Mouse (Mus musculus) CD8-positive naive resting alpha-beta T cell, adult 2 months (primary cell): ENCODE measurements around the gene Elmo3.
A peak's percentile ranks its signal among the peaks of the same experiment; 100 is the strongest.

Source experiments
- DNase-seq, 2 experiments: peaks; one replicate each; pipeline ENCODE4 v3.0.0; 2022; ENCODE audit warnings: low read depth in 2 of 2, low spot score in 2 of 2

Gene Elmo3

DNA sequence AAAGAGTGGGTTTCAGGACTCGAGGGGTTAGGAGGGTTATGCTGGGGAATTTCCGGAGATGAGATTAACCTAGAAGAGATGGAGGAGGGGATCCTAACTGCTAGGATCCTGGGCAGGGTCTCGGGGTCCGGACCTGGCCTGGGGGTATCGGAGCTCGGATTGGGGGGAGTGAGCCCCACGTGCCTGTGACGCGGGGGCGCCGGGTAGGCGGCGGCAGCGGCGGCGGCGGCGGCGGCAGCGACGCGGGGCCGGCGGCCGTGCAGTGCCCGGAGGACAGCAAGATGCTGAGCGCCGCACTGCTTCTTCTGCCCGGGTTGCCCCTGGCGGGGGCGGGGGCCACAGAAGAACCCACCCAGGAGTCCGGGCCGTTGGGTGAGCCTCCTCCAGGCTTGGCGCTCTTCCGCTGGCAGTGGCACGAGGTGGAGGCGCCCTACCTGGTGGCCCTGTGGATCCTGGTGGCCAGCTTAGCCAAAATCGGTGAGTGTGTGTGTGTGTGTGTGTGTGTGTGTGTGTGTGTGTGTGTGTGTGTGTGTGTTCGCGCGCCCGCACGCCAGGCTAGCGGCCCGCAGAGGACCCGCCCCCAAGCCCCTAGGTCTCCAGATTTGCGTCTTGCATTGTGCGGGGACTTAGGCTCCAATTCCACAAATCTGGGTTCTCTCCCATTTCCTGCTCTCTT is 43.8 kb downstream of the Elmo3 start:
- DNase-seq: peak; percentile 11 to 13

DNA sequence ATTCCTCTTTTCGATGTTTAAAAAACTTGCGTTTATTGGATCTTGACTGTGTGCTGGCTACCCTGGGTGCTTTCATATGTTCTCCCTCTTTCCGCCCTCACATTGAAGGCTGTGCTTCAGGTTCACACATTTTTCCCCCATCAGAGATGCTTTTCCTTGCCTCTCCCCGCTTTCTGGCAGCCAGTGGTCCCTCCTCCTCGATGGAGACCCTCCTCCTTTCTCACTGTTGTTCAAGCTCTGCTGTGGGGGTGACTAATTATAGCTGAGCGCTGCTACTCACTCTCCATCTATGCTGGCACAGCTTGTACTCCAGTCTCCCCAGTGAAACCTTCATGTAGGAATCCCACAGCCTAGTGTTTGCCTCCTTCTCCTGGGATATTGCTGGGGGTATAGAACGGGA is 44.8 kb downstream of the Elmo3 start:
- DNase-seq: no peak

DNA sequence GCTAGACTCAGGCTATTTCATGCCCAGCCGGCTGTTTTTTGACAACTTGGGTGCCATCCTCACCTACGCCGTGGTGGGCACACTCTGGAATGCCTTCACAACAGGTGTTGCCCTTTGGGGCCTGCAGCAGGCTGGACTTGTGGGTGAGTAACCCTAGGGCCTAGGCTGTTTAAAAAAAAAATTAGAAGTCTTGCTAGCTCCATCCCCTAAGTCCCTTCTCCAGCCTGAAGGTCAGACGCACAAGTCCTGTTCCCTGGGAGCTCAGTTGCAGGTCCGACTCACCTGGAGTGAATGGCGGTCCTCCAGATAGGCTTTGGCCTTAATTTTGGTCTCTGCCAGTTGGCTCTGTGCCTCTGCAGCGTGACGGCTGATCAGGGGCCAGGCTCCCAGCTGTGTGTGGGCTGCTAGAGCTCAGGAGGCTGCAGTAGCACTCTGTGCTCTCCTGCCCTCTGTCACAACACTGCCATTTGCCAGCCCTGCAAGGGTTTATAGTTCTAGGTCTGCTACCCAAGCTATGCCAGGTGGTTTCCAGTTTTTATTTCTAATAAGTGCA is 48.3 kb downstream of the Elmo3 start:
- no peak for DNase-seq

DNA sequence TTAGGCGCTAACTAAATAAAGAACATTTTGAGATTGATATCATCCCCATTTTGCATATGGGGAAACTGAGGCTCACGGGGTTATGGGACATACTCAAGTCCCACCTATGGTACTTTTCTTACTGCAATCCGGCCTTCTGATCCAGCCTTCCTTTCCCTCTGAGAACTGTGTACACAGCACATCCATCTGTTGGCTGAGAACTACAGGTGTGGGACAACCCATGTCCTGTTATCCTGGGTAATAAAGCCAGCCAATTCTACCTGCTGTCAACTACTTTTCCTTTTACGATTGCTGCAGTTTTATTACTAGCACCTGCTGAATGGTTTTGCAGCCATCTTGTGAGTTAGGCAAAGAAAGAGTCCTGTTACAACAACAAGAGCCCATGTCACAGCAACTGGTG is 49.1 kb downstream of the Elmo3 start:
- no peak for DNase-seq

DNA sequence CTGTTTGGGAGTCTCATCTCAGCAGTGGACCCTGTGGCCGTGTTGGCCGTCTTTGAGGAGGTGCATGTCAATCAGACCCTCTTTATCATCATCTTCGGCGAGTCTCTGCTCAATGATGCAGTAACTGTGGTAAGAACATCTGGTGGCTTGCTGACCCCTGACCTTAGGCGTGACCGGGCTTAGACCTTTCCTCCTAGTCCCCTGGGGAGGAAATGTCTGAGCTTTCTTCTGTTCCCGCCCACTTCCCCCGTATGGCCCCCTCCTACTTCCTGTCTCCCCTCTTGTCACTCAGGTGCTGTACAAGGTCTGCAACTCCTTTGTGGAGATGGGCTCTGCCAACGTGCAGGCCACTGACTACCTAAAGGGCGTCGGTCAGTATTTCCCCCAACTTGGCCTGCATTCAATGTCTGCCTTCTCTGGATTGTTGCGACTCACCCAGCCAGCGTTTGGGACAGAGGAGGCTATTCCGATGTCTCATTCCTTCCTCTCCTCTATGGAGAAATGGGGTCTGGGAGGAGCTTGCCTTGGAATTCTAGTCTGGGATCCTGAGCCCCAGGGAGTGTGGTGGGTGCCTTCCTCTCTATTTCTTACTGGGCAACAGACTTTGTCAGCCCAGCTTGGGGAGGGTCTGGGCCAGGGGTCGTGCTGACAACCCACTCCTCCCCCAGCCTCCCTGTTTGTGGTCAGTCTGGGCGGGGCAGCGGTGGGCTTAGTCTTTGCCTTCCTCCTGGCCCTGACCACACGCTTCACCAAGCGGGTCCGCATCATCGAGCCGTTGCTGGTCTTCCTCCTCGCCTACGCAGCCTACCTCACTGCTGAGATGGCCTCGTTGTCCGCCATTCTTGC is 50.0 kb downstream of the Elmo3 start:
- DNase-seq: no peak

DNA sequence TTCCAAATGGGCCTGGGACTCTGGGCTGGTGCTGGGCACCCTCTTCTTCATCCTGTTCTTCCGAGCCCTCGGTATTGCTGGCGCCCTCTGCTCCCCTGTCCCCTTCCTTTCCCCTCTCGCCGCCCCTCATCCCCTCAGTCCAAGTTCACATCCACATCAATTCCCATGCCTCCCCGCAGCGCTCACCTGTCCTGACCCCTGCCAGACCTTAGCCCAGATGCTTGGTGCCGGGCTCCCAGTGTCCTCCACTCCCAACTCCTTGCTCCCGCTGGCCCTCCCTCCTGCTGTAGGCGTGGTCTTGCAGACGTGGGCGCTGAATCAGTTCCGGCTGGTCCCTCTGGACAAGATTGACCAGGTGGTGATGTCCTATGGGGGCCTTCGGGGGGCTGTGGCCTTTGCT is 51.3 kb downstream of the Elmo3 start:
- no peak for DNase-seq

DNA sequence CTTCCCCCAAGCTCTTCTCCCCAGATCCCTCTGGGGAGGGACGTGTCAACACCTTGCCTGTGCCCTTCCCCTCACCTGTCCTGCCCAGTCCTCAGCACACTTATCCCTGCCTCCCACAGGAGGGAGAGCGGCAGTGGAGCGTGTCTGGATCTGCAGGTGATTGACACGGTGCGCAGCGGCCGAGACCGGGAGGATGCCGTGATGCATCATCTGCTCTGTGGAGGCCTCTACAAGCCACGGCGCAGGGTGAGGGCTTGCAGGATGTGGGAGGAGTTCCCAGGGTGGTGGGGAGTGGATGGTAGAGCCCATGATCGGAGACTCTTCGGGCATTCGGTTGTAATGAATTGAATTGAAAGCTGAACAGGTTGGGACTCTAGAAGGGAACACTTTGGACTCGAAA is 53.8 kb downstream of the Elmo3 start:
- DNase-seq: no peak

DNA sequence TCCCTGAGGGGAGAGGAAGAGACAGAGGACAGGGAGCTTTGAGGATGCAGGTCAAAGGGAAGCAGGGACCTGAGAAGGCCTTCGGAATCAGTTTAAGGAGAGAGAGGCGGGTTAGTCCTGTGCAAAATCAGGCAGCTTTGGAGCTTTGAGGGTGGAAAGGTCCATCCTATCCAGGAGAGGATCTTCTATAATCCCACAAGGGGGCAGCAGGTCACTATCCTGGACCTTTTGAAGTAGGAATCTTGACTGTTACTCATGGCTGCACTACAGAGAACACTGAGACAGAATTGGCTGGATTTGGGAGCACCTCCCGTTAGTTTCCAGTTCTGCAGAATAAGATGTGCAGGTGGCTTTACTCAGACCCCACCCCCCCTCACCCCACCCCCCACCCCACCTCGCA is 54.2 kb downstream of the Elmo3 start:
- DNase-seq: no peak
